Mouse (Mus musculus) testis, postnatal 14 days (tissue): Measurements from ENCODE around the gene Dab1.

Experiments used
- DNase-seq: peaks from one replicate; pipeline ENCODE4 v3.0.0; 2021; ENCODE audit warnings: low spot score

Gene Dab1

GRCm38 (mm10) chr4:104746500-104746899, 1127.3 kb downstream of the Dab1 start:
- DNase-seq: no peak

GRCm38 (mm10) chr4:104754090-104754489, 1134.9 kb downstream of the Dab1 start:
- DNase-seq: no peak

GRCm38 (mm10) chr4:104760878-104761624, 1141.9 kb downstream of the Dab1 start:
- no peak for DNase-seq

GRCm38 (mm10) chr4:104766065-104766464, 1146.9 kb downstream of the Dab1 start, which contains the start of gene C8b:
Gene C8b (plus strand): TSS chr4:104766317.
- no peak for DNase-seq

- DNase-seq: no peak
These were observed 1149.0 kb downstream of the Dab1 start for GRCm38 (mm10) chr4:104768190-104768589.

- no peak for DNase-seq
These were observed 1150.4 kb downstream of the Dab1 start for GRCm38 (mm10) chr4:104769602-104770001.

GRCm38 (mm10) chr4:104770331-104770730, 1151.2 kb downstream of the Dab1 start:
- DNase-seq: no peak

- no peak for DNase-seq
These were observed 1156.4 kb downstream of the Dab1 start for GRCm38 (mm10) chr4:104775601-104776000.

GRCm38 (mm10) chr4:104779460-104779859, 1160.3 kb downstream of the Dab1 start:
- DNase-seq: no peak

GRCm38 (mm10) chr4:104781441-104781840, 1162.3 kb downstream of the Dab1 start:
- DNase-seq: no peak

GRCm38 (mm10) chr4:104782346-104782745, 1163.2 kb downstream of the Dab1 start:
- DNase-seq: no peak

- DNase-seq: no peak
These were observed 1173.0 kb downstream of the Dab1 start for GRCm38 (mm10) chr4:104792111-104792510.
